Mouse (Mus musculus) spleen, adult 12 weeks (tissue): ENCODE results near the gene Oprl1.

Source experiments
- DNase-seq: peaks from one replicate; pipeline ENCODE4 v3.0.0; 2022; ENCODE audit warnings: low spot score

The Oprl1 gene

GRCm38 (mm10) chr2:181766672-181767557 is 52.1 kb downstream of the Oprl1 start:
- DNase-seq, result no peak

GRCm38 (mm10) chr2:181768451-181768850 is 53.6 kb downstream of the Oprl1 start:
- DNase-seq, result no peak

GRCm38 (mm10) chr2:181769397-181769796 is 54.6 kb downstream of the Oprl1 start:
- DNase-seq, result no peak
